Mouse (Mus musculus) megakaryocyte, embryonic 14.5 days (primary cell): ENCODE measurements at regions not wholly inside any gene's neighbourhood (a gene's known extent, or its start where the extent isn't known, plus 50 kb on each side); places are given as distances from the start of the nearest gene placed in this dataset.

Experiments
- H3K27me3 ChIP-seq: replicated peaks from 2 replicates; pipeline ENCODE3; 2012; ENCODE audit warnings: inconsistent platforms
- H3K36me3 ChIP-seq: replicated peaks from 2 replicates; pipeline ENCODE3; 2012; ENCODE audit warnings: low read length, inconsistent platforms, mixed read lengths
- H3K4me1 ChIP-seq: 2 replicates; pipeline ENCODE4 v1.6.1; 2012; ENCODE audit warnings: inconsistent platforms
- H3K4me3 ChIP-seq: replicated peaks from 2 replicates; pipeline ENCODE3; 2012; ENCODE audit warnings: moderate library complexity, mild to moderate bottlenecking, inconsistent platforms
- H3K9me3 ChIP-seq: 2 replicates; pipeline ENCODE4 v1.6.1; 2012; ENCODE audit warnings: inconsistent platforms
- FLI1 ChIP-seq: IDR thresholded peaks from 2 replicates; pipeline ENCODE4 v1.6.1; 2012; ENCODE audit warnings: low read length, inconsistent platforms, mixed read lengths
- GATA1 ChIP-seq: IDR thresholded peaks from 3 replicates; pipeline ENCODE4 v1.6.1; 2012; ENCODE audit warnings: mixed read lengths, low read length, inconsistent platforms, borderline replicate concordance

- Histone ChIP-seq H3K4me1 (peaks cover 17% of the 10 kb centered on the region), H3K9me3 (no peaks in the 10 kb centered on the region), H3K4me3 (no peak overlapping the region), H3K27me3 (peaks cover 10% of the 10 kb centered on the region), H3K36me3 (no peaks in the 10 kb centered on the region)
- no peak for TF ChIP-seq GATA1
- no peak for TF ChIP-seq FLI1
These were observed 166.3 kb downstream of the Plpp3 start for GRCm38 (mm10) chr4:105323446-105323845.

DNA sequence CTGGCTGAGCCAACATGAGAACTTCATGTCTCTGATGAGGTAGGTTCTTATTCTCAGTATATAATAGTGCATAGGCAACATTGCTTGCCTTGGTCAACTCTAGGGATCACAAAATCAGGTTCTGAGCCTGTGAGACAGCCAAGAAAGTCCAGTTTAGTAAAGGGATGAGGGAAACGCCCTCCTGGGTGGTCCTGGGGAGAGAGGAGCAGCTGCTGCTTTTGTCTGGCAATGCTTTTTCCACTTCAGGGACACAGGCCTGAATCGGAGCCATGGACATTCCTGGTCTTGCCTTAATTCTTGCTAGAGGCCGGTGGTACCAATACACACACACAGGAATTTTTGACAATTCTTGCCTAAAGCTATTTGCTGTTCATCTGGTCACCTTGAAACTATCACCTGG lies 169.8 kb downstream of the Plpp3 start:
- peaks cover 24% of the 10 kb centered on the region for H3K27me3 ChIP-seq
- H3K4me1 ChIP-seq, result no peaks in the 10 kb centered on the region; the same call in 1 of the 2 replicates
- H3K4me3 ChIP-seq, result no peak overlapping the region
- no peaks in the 10 kb centered on the region for H3K9me3 ChIP-seq
- no peaks in the 10 kb centered on the region for H3K36me3 ChIP-seq
- TF ChIP-seq GATA1 (no peak), FLI1 (no peak)

DNA sequence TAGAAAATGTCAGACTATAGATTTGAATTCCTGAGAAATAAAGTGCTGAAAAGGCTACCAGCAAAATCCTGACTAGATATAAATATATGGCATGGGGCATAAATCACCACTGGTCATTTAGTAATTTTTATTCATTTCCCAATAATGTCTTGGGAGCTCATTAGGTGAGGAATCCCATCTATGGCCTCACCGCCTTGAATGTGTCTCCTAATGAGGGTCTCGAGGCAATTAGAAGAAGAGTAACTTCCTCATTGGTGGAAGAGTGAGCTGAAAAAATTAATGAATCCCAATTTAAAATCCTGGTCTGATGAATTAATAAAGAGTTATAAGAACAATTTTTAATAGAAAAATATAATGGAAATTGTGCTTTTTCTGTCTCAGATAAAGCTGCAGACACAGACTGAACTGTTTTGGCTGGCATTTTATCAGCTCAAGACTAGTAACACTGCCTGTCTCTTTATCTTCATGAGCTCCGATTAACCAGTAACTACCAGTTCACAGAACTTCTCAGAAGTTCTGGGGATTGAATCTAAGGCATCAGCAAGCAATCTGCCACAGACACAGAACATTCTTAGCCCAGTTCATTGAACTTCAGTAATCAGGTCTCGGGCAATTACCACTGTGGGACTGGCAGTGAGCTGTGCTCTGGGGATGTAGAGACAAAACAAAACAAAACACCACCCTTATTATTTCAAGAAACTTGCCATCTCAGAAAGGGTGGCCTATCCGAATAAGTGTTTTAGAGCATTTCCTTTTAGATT lies 170.7 kb downstream of the Plpp3 start:
- no peak for TF ChIP-seq GATA1
- no peak for TF ChIP-seq FLI1
- Histone ChIP-seq H3K4me3 (no peak overlapping the region), H3K27me3 (peaks cover 26% of the 10 kb centered on the region), H3K4me1 (no peaks in the 10 kb centered on the region; the same call in 1 of the 2 replicates), H3K9me3 (no peaks in the 10 kb centered on the region), H3K36me3 (no peaks in the 10 kb centered on the region)

- Histone ChIP-seq H3K4me3 (no peak overlapping the region), H3K27me3 (peaks cover 21% of the 10 kb centered on the region), H3K36me3 (no peaks in the 10 kb centered on the region), H3K4me1 (no peaks in the 10 kb centered on the region; the same call in 1 of the 2 replicates), H3K9me3 (no peaks in the 10 kb centered on the region)
- TF ChIP-seq GATA1, result no peak
- TF ChIP-seq FLI1, result no peak
These were observed 171.6 kb downstream of the Plpp3 start for GRCm38 (mm10) chr4:105328776-105329175.

- Histone ChIP-seq H3K4me3 (no peak overlapping the region), H3K4me1 (peaks cover 4% of the 10 kb centered on the region), H3K9me3 (no peaks in the 10 kb centered on the region), H3K36me3 (no peaks in the 10 kb centered on the region), H3K27me3 (peaks cover 18% of the 10 kb centered on the region)
- TF ChIP-seq GATA1 (no peak), FLI1 (no peak)
These were observed 174.9 kb downstream of the Plpp3 start for GRCm38 (mm10) chr4:105332081-105332480.

- peaks cover 15% of the 10 kb centered on the region for H3K27me3 ChIP-seq
- H3K9me3 ChIP-seq, result no peaks in the 10 kb centered on the region
- TF ChIP-seq FLI1, result no peak
- peaks cover 9% of the 10 kb centered on the region for H3K4me1 ChIP-seq
- no peak overlapping the region for H3K4me3 ChIP-seq
- no peaks in the 10 kb centered on the region for H3K36me3 ChIP-seq
These were observed 178.7 kb downstream of the Plpp3 start for GRCm38 (mm10) chr4:105335872-105336271.

GRCm38 (mm10) chr4:105336557-105336956 lies 179.4 kb downstream of the Plpp3 start:
- no peak overlapping the region for H3K4me3 ChIP-seq
- no peaks in the 10 kb centered on the region for H3K36me3 ChIP-seq
- no peak for TF ChIP-seq FLI1
- TF ChIP-seq GATA1, result no peak
- peaks cover 18% of the 10 kb centered on the region for H3K27me3 ChIP-seq
- H3K9me3 ChIP-seq, result 0 out of 2 replicates have a peak, but pooled peaks cover under 1% of the 10 kb centered on the region
- peaks cover 9% of the 10 kb centered on the region for H3K4me1 ChIP-seq

DNA sequence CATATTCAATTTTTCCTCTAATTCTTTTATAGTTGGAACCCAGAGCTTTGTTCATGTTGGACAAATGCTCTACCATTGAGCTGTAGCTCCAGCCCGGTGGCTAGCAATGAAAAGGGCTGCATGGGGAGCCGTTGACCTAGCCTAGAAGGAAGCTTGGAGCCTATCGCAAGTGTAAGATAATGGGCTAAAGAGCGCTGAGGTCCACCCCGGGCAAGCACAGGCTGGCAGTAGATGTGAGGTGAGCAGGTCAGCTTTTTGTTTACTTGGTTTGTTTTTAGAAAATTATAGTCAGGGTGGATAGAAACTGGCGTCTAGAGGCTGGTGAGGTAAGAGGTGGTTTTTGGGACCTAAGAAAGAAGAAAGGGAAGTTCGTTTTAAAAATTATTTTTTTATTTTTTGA lies 181.0 kb downstream of the Plpp3 start:
- H3K4me3 ChIP-seq, result no peak overlapping the region
- TF ChIP-seq FLI1, result no peak
- no peak for TF ChIP-seq GATA1
- H3K36me3 ChIP-seq, result no peaks in the 10 kb centered on the region
- H3K27me3 ChIP-seq, result peaks cover 21% of the 10 kb centered on the region
- H3K4me1 ChIP-seq, result peaks cover 9% of the 10 kb centered on the region
- 0 out of 2 replicates have a peak, but pooled peaks cover 3% of the 10 kb centered on the region for H3K9me3 ChIP-seq

GRCm38 (mm10) chr4:105338861-105339260 lies 181.7 kb downstream of the Plpp3 start:
- Histone ChIP-seq H3K36me3 (no peaks in the 10 kb centered on the region), H3K4me3 (no peak overlapping the region), H3K9me3 (0 out of 2 replicates have a peak, but pooled peaks cover 3% of the 10 kb centered on the region), H3K4me1 (peaks cover 9% of the 10 kb centered on the region), H3K27me3 (peaks cover 22% of the 10 kb centered on the region)
- no peak for TF ChIP-seq GATA1
- no peak for TF ChIP-seq FLI1

DNA sequence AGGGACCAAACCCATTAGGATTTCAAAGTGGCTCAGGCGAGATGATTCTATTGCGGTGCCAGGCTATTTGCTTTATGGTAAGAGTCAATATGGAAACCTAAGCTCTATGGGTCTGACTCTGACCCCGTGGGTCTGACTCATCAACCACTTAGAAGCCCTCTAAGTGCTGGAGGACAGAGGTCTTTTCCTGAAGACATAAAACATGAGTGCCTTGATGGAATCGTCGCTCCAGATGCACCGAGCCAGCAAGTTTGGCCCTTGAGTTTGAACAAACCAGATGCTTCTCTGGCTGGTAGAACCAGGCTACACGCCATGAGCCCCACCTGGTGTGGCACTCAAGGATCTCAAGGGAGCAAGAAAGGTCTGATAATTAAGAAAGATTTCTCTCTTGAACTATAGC lies 184.1 kb downstream of the Plpp3 start:
- 0 out of 2 replicates have a peak, but pooled peaks cover 3% of the 10 kb centered on the region for H3K9me3 ChIP-seq
- no peak for TF ChIP-seq FLI1
- TF ChIP-seq GATA1, result no peak
- peaks cover 33% of the 10 kb centered on the region for H3K27me3 ChIP-seq
- no peaks in the 10 kb centered on the region for H3K36me3 ChIP-seq
- no peak overlapping the region for H3K4me3 ChIP-seq
- peaks cover 9% of the 10 kb centered on the region for H3K4me1 ChIP-seq

- no peak for TF ChIP-seq FLI1
- H3K9me3 ChIP-seq, result no peaks in the 10 kb centered on the region
- H3K27me3 ChIP-seq, result peaks cover 30% of the 10 kb centered on the region
- no peak overlapping the region for H3K4me3 ChIP-seq
- no peaks in the 10 kb centered on the region for H3K36me3 ChIP-seq
- no peaks in the 10 kb centered on the region for H3K4me1 ChIP-seq
These were observed 189.7 kb downstream of the Plpp3 start for GRCm38 (mm10) chr4:105346846-105347245.
